Mouse (Mus musculus): ENCODE data around the gene Slc4a5. TPM values are rescaled to one million over a fixed set of nuclear protein-coding genes. Genes with fewer than 3 reads are reported as not detected.
"Not testable (repeated sequence)": the region's sequence is repeated elsewhere in the genome, so short reads cannot be mapped to it uniquely, and the experiment has no call there.

Gene Slc4a5
- polyA plus RNA-seq, 1 experiment from 2014 or later, result 0.45 TPM

DNA sequence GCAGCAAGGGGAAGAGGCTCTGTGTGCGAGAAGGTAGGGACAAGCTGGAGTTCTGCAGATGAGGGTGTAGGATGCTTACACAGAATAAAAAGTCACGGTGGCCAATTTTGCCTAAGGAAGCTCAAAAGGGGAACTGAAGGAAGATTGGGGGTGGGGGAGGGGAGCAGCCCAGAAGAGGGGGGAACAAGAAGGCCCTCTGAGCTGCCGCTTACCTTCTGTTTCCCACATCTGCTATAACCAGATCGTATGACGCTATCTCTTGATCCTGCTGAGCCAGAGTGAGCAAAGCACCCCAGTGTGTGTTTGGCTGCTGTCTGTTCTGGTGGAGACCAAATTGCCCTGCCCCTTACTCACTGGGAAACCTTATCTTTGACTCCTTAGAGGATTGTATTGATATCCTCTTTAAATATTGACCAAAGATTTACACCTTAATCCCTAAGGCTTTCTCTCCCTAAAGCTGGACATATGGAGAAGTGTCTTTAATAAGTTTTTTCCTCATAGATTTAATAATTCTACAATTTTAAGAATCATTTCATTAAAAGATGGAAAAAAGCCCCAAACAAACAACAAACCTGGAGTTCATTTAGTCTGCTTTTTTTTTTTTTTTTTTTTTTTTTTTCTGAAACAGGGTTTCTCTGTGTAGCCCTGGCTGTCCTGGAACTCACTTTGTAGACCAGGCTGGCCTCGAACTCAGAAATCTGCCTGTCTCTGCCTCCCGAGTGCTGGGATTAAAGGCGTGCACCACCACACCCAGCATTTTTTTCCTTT is 104.2 kb downstream of the Slc4a5 start:
- ATAC-seq (ENCODE audit: low FRiP score, low TSS enrichment), result no peak
- no peaks in the 10 kb centered on the region for H3K36me3 ChIP-seq (ENCODE audit: control insufficient read depth, insufficient read depth, low read length)
- no peak overlapping the region for H3K27ac ChIP-seq (ENCODE audit: low read depth, low read length)
- H3K4me3 ChIP-seq (ENCODE audit: low read length), result no peak overlapping the region
- H3K4me1 ChIP-seq (ENCODE audit: control insufficient read depth, insufficient read depth, low read length), result peaks cover 7% of the 10 kb centered on the region
- H3K27me3 ChIP-seq (ENCODE audit: control insufficient read depth, insufficient read depth, low read length), result no peaks in the 10 kb centered on the region
- 75% methylated on average over 8 of the region's 8 CpGs for WGBS
- no peak overlapping the region for H3K4me2 ChIP-seq (replicated peaks; ENCODE audit: low read depth, low read length)
- no peak overlapping the region for H3K9ac ChIP-seq (ENCODE audit: low read depth, low read length)
- no peaks in the 10 kb centered on the region for H3K9me3 ChIP-seq (ENCODE audit: control insufficient read depth, low read length)

DNA sequence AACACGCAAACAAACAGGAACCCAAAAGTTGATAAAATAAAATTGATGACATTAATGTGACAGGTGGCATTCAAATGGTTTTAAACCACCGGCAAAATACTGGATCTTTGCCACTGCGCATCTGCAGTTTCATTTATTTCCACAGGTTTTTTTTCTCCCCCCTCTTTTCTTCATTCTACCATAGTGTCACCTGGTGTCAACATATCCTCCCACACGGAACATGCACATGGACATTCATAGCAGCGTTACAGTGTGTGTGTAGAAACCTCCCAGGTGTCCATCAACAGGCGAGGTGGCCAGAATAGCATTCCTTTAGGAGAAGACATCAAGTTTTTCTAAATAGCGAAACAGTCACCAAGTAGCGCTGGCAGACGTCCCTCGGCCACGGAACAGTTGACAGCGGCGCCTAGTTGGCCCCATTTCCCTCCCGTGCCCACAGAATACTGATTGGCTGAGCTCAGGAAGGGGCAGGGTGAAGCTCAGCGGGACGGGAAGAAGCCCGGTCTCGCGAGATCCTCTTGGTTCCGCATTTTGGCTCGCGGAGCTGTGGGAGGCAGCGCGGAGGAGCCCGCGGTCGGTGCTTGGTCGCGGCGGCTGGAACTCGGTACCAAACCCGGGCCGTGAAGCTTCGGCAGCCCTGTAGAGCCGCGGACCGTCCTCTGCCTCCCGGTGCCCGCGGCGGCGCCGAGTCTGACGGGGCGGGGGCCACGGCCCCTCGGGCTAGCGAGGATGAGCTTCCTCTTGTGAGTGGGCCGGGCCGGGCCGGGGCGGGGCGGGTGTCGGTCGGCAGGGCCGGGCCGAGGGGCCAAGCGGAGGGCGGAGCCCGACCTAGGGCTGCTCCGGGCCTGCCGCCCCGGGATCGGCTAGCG is 106.1 kb downstream of the Slc4a5 start, which contains the start of the genes Mthfd2 and Mob1a:
Gene Mthfd2 (minus strand): TSS at position 384 of the 869 bp plus-strand sequence.
Gene Mob1a (plus strand): TSS at position 492 of the 869 bp plus-strand sequence.
- H3K4me3 ChIP-seq (ENCODE audit: low read length), result peak within 1 kb of the TSS; percentile 70
- H3K27me3 ChIP-seq (ENCODE audit: control insufficient read depth, insufficient read depth, low read length), result no peaks in the 10 kb centered on the region
- H3K9ac ChIP-seq (ENCODE audit: low read depth, low read length), result peak within 1 kb of the TSS; percentile 88
- peak within 1 kb of the TSS; percentile 77 for H3K4me2 ChIP-seq (replicated peaks; ENCODE audit: low read depth, low read length)
- peaks cover 7% of the 10 kb centered on the region for H3K4me1 ChIP-seq (ENCODE audit: control insufficient read depth, insufficient read depth, low read length)
- peaks cover 17% of the 10 kb centered on the region for H3K36me3 ChIP-seq (ENCODE audit: control insufficient read depth, insufficient read depth, low read length)
- 1% methylated on average over 64 of the region's 65 CpGs for WGBS
- H3K9me3 ChIP-seq (ENCODE audit: control insufficient read depth, low read length), result no peaks in the 10 kb centered on the region
- peak; percentile 97 for ATAC-seq (ENCODE audit: low FRiP score, low TSS enrichment)
- H3K27ac ChIP-seq (ENCODE audit: low read depth, low read length), result peak within 1 kb of the TSS; percentile 92

DNA sequence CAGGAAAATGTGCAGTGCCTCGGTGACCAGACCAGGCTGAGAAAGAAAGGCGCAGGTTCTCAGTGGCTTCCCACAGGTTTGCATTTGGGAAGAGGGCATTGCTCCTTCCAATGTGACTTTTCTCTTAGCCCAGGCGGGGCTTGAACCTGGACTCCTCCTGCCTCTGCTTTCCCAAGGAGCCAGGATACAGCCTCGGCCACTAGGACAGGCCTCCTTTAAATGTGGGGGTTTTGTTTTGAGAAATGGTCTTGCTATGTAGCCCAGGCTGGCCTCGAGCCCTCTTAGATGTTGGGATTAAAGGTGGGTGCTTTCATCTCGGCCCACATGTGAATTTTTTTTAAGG is 106.7 kb downstream of the Slc4a5 start:
- Histone ChIP-seq H3K4me2 (replicated peaks; ENCODE audit: low read depth, low read length) (peak overlapping the region; percentile 55), H3K9me3 (ENCODE audit: control insufficient read depth, low read length) (no peaks in the 10 kb centered on the region), H3K27ac (ENCODE audit: low read depth, low read length) (peak overlapping the region; percentile 92), H3K4me1 (ENCODE audit: control insufficient read depth, insufficient read depth, low read length) (peaks cover 7% of the 10 kb centered on the region), H3K36me3 (ENCODE audit: control insufficient read depth, insufficient read depth, low read length) (peaks cover 22% of the 10 kb centered on the region), H3K4me3 (ENCODE audit: low read length) (peak overlapping the region; percentile 70), H3K9ac (ENCODE audit: low read depth, low read length) (peak overlapping the region; percentile 88), H3K27me3 (ENCODE audit: control insufficient read depth, insufficient read depth, low read length) (no peaks in the 10 kb centered on the region)
- WGBS, result 5% methylated on average over 6 of the region's 6 CpGs
- ATAC-seq (ENCODE audit: low FRiP score, low TSS enrichment), result no peak; the same call in 1 of the 2 replicates

DNA sequence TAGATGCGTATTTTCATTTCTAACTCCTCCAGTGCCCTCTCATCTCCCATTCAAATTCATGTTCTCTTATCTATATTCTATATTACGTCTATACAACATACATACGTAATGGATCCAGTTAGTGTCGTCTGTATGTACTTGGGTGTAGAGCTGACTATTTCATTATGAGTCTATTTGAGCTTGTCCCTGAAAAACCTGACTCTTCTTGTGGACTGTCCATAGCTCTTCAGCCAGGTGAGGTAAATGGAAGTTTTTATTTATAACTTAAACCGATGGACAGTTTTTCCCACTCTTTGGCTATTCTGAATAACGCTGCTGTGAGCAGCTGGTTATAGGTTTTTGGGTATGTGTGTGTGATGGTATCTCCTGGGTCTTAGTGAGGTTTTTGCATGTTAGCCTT is 107.1 kb downstream of the Slc4a5 start:
- no peaks in the 10 kb centered on the region for H3K27me3 ChIP-seq (ENCODE audit: control insufficient read depth, insufficient read depth, low read length)
- peak overlapping the region; percentile 55 for H3K4me2 ChIP-seq (replicated peaks; ENCODE audit: low read depth, low read length)
- H3K9me3 ChIP-seq (ENCODE audit: control insufficient read depth, low read length), result no peaks in the 10 kb centered on the region
- peak overlapping the region; percentile 70 for H3K4me3 ChIP-seq (ENCODE audit: low read length)
- peaks cover 26% of the 10 kb centered on the region for H3K36me3 ChIP-seq (ENCODE audit: control insufficient read depth, insufficient read depth, low read length)
- 53% methylated on average over 6 of the region's 6 CpGs for whole genome bisulfite sequencing
- H3K27ac ChIP-seq (ENCODE audit: low read depth, low read length), result no peak overlapping the region
- no peak for ATAC-seq (ENCODE audit: low FRiP score, low TSS enrichment)
- peak overlapping the region; percentile 88; the same call in 1 of the 2 replicates for H3K9ac ChIP-seq (ENCODE audit: low read depth, low read length)
- H3K4me1 ChIP-seq (ENCODE audit: control insufficient read depth, insufficient read depth, low read length), result peaks cover 7% of the 10 kb centered on the region

DNA sequence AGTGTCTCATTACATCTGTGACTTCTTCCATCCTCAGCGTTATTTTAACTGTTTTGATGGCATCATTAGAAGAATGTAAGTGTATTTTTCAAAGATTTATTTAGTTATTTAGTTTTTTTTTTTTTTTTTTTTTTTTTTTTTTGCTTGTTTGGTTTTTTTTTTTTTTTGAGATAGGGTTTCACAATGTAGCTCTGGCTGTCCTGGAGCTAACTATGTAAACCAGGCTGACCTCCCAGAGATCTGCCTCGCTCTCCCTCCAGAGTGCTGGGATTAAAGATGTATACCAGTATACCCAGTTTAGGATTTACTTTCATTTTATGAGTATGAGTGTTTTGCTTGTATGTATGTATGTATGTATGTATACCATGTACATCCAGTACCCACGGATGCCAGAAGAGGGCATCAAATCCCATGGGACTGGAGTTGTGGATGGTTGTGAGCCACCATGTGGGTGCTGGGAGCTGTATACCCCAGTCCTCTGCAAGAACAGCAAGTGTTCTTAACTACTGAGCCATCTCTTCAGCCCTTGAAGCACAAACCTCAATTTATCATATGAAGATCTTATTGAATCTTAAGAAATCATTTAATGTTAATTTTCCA is 108.1 kb downstream of the Slc4a5 start:
- 87% methylated on average over 3 of the region's 3 CpGs for WGBS

DNA sequence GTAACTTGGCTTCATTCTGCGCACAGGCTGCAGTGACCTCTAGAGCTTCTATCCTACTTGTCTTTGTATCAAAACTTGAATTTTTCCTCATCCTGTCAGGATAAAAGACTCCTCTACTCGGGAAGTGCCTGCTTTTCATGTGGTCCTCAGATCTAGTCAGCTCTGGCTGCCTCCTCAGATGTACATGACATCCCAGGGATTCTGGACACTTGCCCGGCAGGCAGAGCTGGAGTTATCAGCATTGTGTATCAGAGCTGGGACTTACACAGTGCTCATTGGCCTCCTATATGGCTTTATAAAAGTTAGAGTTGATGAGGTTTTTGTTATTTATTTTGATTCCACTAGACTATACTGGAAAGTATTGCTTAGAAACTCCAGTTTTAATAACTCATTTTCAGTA is 121.8 kb downstream of the Slc4a5 start:
- Histone ChIP-seq H3K4me2 (replicated peaks; ENCODE audit: low read depth, low read length) (no peak overlapping the region), H3K27ac (ENCODE audit: low read depth, low read length) (no peak overlapping the region), H3K9me3 (ENCODE audit: control insufficient read depth, low read length) (no peaks in the 10 kb centered on the region), H3K36me3 (ENCODE audit: control insufficient read depth, insufficient read depth, low read length) (peaks cover 61% of the 10 kb centered on the region), H3K4me3 (ENCODE audit: low read length) (no peak overlapping the region), H3K27me3 (ENCODE audit: control insufficient read depth, insufficient read depth, low read length) (no peaks in the 10 kb centered on the region), H3K4me1 (ENCODE audit: control insufficient read depth, insufficient read depth, low read length) (no peaks in the 10 kb centered on the region), H3K9ac (ENCODE audit: low read depth, low read length) (no peak overlapping the region)
- WGBS, result 79% methylated on average over 3 of the region's 3 CpGs
- ATAC-seq (ENCODE audit: low FRiP score, low TSS enrichment), result no peak

More for the DNA sequence above, 108.1 kb downstream of the Slc4a5 start:
- Histone ChIP-seq H3K9me3 (ENCODE audit: control insufficient read depth, low read length) (no peaks in the 10 kb centered on the region), H3K9ac (ENCODE audit: low read depth, low read length) (no peak overlapping the region), H3K4me1 (ENCODE audit: control insufficient read depth, insufficient read depth, low read length) (peaks cover 7% of the 10 kb centered on the region), H3K4me2 (replicated peaks; ENCODE audit: low read depth, low read length) (no peak overlapping the region), H3K36me3 (ENCODE audit: control insufficient read depth, insufficient read depth, low read length) (peaks cover 34% of the 10 kb centered on the region), H3K27ac (ENCODE audit: low read depth, low read length) (no peak overlapping the region), H3K4me3 (ENCODE audit: low read length) (no peak overlapping the region), H3K27me3 (ENCODE audit: control insufficient read depth, insufficient read depth, low read length) (no peaks in the 10 kb centered on the region)
- ATAC-seq (ENCODE audit: low FRiP score, low TSS enrichment), result no peak

DNA sequence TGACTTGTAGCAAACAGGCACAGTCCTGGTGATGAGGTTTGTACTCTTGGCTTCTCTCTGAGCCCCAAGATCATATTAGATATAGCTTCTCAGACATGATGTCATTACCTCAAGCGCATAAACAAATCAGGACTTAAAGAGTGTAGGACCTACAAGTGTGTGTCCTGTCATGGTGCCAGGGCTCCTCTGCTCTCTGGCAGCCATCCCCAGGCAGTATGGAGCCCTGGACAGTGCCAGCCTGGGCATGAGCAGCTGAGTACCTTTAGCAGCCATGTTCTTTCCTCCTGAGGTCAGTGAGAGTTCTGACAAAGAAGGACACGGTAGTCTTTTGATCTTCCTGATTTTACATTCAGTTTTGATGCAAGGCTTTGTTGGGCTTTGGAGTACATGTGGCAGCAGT is 123.3 kb downstream of the Slc4a5 start:
- 94% methylated on average over 2 of the region's 2 CpGs for WGBS
- peaks cover 52% of the 10 kb centered on the region for H3K36me3 ChIP-seq (ENCODE audit: control insufficient read depth, insufficient read depth, low read length)

DNA sequence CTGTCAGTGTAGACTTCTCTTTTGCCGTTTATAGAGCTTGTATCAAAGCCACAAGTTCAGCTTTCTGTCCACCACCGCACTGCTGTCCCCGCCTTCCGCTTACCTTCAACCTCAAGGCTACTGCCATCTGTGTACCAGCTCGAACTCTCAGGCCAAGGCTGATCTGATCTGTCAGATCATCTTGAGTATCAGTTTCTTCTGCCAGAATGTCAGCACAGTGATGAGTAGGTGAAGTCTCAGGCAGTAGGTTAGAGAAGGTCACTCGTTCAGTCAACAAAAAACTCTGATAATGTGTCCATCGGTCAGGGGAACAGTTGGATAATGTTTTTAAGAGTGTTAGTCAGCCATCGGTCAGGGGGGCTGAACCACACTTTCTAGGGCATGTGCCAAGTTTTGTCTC is 125.7 kb downstream of the Slc4a5 start:
- H3K4me1 ChIP-seq (ENCODE audit: control insufficient read depth, insufficient read depth, low read length); H3K4me2 ChIP-seq (replicated peaks; ENCODE audit: low read depth, low read length); H3K9ac ChIP-seq (ENCODE audit: low read depth, low read length); ATAC-seq (ENCODE audit: low FRiP score, low TSS enrichment); H3K27me3 ChIP-seq (ENCODE audit: control insufficient read depth, insufficient read depth, low read length); H3K4me3 ChIP-seq (ENCODE audit: low read length); H3K27ac ChIP-seq (ENCODE audit: low read depth, low read length); H3K9me3 ChIP-seq (ENCODE audit: control insufficient read depth, low read length): not testable (repeated sequence)
- H3K36me3 ChIP-seq (ENCODE audit: control insufficient read depth, insufficient read depth, low read length), result peaks cover 30% of the 10 kb centered on the region
- WGBS, result 91% methylated on average over 8 of the region's 8 CpGs

More for the DNA sequence above, 123.3 kb downstream of the Slc4a5 start:
- Histone ChIP-seq H3K4me2 (replicated peaks; ENCODE audit: low read depth, low read length) (no peak overlapping the region), H3K9me3 (ENCODE audit: control insufficient read depth, low read length) (no peaks in the 10 kb centered on the region), H3K27ac (ENCODE audit: low read depth, low read length) (no peak overlapping the region), H3K4me1 (ENCODE audit: control insufficient read depth, insufficient read depth, low read length) (no peaks in the 10 kb centered on the region), H3K9ac (ENCODE audit: low read depth, low read length) (no peak overlapping the region), H3K27me3 (ENCODE audit: control insufficient read depth, insufficient read depth, low read length) (no peaks in the 10 kb centered on the region), H3K4me3 (ENCODE audit: low read length) (no peak overlapping the region)
- no peak for ATAC-seq (ENCODE audit: low FRiP score, low TSS enrichment)

Data from kidney, embryonic 14.5 days (tissue).